Mouse (Mus musculus) fibroblast of lung, adult 2 months (primary cell): ENCODE results near the gene Gm27021.

ENCODE experiments used
- DNase-seq: peaks from one replicate; pipeline ENCODE4 v3.0.0-alpha.2; 2011; ENCODE audit warnings: low read depth

Gm27021 gene

GRCm38 (mm10) chr8:120641245-120641644 lies 26.6 kb downstream of the Gm27021 start:
- DNase-seq: no peak

- no peak for DNase-seq
Measured at GRCm38 (mm10) chr8:120634329-120634839, 33.5 kb downstream of the Gm27021 start.

- no peak for DNase-seq
Measured at GRCm38 (mm10) chr8:120633665-120634271, 34.1 kb downstream of the Gm27021 start.

DNA sequence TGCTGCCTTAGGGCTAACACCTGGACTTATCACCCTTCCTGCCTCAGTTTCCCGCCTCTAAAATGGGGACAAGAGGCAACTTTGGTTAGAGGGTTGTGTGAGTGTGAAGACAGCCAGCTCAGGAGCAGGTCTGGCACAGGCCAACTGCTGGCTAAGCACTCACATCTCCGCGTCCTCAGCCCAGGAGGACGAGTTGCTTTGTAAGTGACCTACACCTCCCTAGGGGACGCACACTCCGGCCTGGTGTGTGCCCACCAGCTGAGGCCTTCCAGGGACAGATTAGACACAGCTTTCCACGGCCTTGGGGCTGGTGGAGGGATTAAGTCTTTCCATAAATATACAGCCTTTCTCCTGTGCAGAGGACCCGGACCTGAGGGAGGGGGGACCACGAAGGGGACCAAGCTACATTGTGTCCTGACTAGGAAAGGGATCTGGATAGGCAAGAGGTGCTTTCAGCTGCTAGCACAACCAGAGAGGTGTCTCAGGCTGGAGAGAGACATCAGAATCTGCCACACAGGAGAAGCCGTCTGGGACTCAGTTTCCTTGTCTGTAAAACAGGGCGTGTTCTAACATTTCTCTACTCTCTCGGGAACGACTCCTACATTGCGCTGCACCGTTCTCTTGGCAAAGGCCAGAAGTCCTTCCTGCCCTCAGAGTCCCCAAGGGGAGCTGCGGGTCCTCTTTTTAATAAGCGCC lies 34.8 kb downstream of the Gm27021 start:
- DNase-seq: no peak

DNA sequence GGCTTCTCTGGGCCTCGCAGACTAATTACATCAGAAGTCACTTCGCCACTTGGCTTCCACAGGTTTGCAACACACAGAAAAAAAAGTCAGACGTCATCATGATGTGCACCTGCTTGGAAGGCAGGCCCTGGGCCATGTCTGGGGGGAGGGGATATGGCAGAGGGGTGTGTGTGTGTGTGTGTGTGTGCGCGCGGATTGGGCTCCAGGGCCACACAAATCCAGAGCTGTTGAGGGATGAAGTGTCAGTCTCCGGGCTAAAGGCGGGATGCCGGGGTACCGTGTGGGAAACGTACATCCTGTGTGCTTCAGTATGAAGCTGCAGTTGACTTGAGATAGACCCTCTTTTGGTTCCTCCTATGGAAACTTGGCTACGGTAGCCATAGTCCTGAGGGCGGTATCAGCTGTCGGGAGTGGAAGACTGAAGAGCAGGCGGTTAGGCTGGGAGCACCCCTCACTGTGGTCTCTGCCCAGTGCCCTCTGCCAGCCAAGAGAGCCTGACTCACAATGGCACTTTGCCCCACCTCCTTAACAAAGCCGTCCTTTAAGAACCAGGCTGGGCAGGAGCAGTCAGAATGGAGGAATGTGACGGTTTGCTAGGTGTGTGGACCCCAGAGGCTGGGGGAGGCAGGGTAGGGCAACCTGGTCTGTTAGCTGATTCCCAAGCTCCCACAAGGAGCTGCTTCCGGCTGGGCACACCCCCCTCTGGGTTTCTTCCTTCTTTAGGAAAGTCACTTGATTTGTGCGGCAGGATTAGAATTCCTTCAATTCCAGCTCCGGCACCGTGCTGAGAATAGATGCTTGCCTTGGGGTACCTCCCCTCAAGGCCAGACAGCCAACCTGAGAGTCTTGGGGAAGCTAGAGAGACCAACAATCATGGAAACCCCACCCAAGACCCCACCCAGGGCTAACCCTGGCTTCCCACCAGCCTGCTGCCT lies 36.2 kb downstream of the Gm27021 start:
- DNase-seq: peak; percentile 94

DNA sequence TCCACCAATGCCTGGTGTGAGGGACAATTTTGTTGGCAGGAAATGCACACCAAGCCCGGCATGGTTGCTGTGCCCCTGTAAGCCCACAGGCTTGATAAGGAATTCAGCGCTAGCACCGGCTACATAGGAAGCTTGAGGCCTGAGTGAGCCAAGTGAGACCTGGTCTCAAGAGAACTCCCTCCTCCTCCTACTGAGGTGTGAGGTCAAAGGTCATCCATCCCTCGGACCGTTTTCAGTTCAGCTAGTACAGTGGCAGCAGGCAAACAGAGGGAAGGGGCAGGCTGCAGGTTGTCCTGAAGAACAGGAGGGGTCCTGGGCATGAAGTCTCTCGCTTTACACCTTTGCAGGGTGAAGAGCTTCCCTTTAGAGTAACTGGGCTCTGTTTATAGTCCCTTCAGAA lies 37.0 kb downstream of the Gm27021 start:
- DNase-seq: no peak

DNA sequence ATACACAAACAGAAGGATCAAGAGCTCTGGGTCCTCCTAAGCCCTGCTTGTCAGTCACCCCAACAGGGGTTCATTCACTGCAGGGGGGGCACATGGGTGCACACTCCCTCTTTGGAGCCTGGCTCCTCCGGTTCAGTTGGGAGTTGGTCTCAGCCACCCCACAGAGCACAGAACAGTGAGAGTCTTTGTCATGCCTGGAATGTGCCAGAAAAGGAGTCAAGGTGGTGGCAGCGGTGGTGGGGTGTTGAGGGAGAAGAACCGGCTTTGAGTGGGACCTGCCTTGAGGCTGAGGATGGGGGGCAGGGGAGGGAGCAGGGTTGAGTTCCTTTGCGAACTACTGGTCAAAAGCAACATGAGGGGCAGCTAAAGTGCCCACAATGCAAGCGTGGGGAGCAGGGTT lies 37.8 kb downstream of the Gm27021 start:
- no peak for DNase-seq

DNA sequence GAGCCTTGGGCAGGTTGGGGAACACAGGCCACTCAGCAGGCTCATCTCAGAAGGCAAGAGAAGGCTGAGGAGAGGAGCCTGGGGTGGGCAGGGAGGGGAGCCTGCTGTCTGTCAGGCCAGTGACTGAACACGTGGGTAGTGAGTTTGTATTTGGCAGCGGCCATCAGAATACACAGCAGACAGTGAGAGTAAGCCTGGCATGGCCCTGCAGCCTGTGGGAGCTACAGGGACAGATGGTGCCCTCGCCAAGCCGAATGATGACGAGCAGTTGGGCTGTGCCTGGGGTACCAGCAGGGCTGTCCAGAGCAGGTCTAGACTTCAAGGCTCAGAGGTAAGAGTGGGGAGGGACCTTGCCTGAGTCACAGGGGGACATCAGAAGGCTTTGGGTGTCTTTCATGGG lies 40.6 kb downstream of the Gm27021 start:
- DNase-seq: no peak

GRCm38 (mm10) chr8:120626461-120626860 lies 41.4 kb downstream of the Gm27021 start:
- DNase-seq: no peak

DNA sequence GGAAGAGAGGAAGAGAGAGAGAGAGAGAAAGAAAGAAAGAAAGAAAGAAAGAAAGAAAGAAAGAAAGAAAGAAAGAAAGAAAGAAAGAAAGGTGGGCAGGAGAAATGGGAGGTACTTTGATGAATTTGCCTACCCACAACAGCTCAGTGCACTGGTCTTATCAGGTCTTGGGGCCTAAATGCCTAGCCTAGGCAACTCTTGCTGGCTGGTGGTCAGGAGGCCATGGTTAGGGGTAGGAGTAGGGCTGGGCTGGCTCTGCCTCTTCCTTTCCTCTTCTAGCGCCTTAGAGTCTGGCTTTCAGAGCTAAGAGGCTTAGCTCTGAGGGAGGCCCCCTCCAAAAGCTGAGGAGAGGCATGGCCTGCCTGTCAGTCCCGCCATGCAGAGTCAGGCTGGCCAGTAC lies 44.3 kb downstream of the Gm27021 start:
- DNase-seq: no peak

DNA sequence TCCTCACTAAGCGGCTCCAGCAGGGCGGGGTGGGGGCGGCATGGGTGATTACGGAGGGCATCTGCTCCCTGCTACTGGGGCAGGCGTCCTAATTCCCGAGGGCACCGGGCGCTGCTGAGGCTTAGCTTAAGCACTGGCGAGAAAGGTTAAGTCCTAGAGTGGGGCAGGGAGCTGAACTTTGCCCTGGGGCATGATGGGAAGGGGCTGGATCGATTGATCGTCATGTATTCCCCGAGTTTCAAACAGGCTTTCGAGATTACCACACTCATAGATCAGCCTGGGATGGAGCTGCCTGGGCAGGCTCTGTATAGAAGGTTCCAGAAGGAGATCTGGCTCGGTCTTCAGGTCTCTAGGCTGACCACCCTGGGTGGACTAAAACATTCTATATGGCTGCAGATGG lies 45.7 kb downstream of the Gm27021 start:
- DNase-seq: no peak

GRCm38 (mm10) chr8:120620441-120620840 lies 47.4 kb downstream of the Gm27021 start:
- no peak for DNase-seq

DNA sequence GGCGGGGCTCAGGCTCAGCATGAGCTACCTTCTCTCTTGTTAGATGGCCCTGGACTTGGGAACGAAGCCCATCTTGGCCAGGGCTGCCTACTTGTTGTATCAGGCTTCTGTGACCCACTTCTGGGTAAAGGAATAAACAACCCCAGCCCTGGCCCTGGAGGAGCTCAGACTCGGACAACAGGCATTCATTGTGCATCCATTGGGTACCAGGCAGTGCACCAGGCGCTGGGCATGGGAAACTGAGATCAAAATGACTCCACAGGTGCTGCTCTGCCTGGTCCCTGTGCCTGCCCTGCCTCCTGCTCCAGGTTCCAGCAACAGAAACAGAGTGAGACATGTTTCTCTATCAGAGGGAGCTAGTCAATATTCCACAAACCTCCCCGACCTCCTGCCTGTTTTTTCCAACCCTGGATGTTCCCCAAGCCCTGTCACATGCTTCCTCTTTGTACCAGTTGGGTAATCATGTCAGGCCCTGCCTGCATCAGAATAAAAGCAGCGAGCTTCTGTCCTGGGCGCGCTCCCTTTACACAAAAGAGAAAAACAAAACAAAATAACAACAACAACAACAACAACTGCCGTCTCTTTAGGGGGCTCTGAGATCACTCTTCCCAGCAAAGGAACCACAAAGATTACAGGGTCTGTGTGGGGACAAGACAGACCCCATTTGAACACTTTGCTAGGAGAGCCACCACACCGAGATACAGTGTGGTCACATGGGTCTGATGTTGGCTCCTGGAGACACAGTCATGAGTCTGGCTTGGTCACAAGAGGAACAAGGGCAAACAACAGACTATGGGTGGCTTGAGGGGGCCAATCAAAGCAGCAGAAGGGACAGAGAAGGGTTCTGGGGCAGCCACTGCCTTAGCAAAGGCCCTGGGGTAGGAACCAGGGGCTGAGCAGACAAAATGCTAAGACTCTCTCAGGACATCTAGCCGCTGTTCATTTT lies 48.4 kb downstream of the Gm27021 start:
- no peak for DNase-seq

GRCm38 (mm10) chr8:120618110-120618509 lies 49.8 kb downstream of the Gm27021 start:
- no peak for DNase-seq

DNA sequence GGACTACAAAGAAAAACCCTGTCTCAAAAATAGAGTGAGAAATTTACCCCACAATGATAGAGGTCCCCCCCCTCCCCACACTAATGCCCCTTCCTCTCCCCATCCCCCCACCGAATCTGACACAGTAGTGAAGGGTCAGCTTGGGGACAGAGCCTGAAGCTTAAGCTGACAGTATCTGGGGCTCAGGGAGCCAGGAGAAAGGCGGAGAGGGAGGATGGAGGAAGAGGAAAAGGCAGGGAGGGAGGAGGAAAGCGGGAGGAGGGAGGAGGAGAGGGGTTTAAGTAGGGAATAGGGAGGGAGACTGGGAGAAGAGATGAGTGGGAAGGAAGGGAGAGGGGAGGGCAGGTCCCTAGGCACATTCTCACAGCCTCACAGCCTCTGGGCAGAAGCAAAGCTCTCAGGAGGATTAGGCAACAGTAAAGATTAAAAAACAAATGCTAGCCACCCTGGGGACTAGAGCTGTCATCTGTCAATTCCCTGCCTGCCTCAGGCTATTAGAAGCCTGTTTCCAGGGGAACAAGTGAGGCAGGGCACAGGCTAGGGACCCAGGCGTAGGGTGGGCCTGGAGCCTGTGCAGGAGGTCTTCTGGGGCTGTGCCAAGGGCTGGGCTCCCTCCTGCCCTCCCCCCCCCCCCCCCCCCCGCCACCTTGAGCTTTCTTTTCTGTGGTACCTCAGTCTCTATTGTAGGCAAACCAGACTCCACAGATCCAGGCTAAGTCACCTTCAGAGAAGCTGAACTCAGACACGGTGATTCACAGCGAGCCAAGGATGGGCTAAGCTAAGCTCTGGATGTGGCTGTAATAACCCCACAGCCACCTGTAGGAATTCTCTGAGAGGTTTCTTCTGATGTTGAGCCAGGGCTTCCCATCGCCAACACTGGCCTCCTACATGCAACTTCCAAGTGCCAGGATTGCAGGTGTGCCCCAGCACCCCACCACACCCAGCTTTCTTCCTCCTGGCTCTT lies 50.9 kb downstream of the Gm27021 start:
- DNase-seq: no peak

- no peak for DNase-seq
Measured at GRCm38 (mm10) chr8:120614491-120614890, 53.4 kb downstream of the Gm27021 start.

- DNase-seq: no peak
Measured at GRCm38 (mm10) chr8:120610824-120611223, 57.1 kb downstream of the Gm27021 start.

- DNase-seq: no peak
Measured at GRCm38 (mm10) chr8:120607885-120608284, 60.0 kb downstream of the Gm27021 start.

DNA sequence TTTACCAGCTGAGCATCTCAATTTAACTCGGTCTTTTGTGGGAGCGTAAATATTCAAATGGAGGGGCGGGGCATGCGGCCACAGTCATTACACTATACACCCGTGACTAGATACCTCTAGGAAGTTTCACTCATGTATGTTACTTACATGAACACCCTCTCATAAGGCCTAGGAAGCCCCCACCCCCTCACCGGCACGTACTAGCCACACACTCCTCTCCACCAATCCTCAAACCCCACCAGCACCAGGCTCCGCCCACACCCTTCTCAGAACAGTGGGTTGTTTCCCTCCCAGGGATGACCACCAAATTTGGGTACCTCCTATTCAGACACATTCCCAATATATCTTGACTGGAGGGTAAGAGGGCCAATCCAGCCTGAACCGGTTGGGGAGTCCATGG lies 60.4 kb downstream of the Gm27021 start:
- no peak for DNase-seq

GRCm38 (mm10) chr8:120602672-120603071 lies 65.2 kb downstream of the Gm27021 start:
- no peak for DNase-seq
